Mouse (Mus musculus): ENCODE results near the gene Grm4.
"Not testable (repeated sequence)": the region's sequence is repeated elsewhere in the genome, so short reads cannot be mapped to it uniquely, and the experiment has no call there.

The Grm4 gene

GRCm38 (mm10) chr17:27392918-27393317 lies 128.3 kb downstream of the Grm4 start:
- DNase-seq (ENCODE audit: low spot score): no peak

DNA sequence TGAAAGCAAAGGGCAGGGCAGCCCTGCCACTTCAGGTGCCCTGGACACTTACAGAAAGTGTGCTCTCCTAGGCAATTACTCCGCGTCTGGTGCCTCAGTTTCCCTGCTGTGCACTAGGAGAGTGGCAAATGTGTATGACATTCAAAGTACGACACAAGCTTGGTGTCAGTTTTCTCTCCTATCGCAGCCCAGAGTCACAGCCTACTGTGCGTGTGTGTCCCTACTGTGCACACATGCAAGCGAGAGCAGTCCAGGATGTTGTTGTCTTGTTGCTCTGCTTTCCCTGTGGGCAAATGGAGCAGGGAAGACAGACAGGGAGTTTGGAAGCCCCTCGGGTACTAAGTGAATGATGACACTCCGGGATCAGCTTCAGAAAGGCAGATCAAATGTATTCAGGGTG lies 131.2 kb downstream of the Grm4 start:
- no peak for DNase-seq (ENCODE audit: low spot score)

DNA sequence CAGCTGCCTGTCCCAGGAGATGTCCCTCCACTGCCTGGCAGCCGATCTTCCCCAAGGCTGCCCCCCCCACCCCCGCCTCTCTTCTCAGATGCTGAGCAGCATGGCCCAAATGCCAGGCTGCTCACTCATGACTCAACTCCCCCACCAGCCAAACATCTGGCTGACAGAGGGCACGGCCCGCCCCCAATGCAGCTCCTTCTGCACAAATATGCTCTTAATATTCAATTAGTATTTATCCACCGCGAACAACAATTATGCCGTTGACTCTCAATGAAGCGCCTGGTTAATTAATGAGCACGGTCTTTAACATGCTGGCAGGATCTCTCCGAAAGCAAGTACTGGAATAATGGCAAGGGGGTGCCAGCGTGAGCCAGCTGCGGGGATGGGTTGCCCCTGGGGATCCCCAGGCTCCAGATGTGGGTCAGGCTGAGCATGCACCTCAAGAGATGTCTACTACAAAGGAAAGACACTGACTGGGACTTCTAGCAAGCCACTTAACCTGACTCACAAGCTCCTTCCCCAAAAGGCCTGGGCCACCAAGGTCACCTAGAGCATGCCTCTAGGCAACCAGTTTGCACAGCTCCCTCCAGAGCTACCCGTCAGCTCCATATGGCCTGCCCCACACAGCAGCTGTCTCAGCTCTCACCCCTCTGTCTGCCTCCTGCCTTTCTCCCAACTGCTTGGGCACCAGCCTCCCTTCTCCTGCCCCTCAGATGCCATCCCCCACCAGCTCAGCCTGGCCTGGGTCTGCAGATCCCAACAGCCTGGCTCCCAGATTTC lies 131.8 kb downstream of the Grm4 start:
- DNase-seq (ENCODE audit: low spot score): no peak

- DNase-seq (ENCODE audit: low spot score): no peak
Observed at GRCm38 (mm10) chr17:27386438-27386837, 134.8 kb downstream of the Grm4 start.

DNA sequence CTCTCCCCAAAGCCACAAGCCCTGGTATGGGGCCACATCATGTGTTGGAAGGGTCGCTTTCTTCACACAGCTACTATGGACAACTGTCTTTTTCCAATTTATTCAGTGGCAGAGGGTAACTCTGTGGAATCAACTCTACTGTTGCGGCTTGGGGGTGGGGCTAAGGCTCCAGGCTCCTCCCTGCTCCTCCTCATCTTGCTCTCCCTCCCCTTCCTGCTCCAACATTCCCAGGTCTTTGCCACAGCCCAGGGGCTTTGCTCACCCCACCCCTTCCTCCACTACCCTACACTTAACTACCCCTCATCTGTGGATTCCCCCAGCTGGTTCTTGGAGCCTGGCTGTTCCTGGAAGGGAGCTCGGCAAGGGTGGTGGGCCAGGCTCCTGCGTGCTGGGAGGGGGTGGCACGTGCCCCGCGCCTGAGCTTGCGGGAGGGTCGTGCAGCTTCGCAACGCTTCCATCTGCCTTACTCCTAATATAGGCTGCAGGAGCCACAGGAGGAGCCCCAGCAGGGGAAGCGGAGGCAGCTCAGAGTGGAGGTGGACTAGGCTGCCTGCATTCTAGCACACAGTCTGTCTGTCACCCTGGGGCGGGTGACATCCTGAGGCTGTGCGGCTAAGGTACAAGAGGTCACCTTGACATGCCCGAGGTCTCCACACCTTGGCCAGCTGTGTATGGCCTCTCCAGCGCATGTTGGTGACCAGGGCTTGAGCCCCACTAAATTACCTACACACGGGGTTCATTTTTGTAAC lies 135.5 kb downstream of the Grm4 start:
- DNase-seq (ENCODE audit: low spot score): no peak

- DNase-seq (ENCODE audit: low spot score): no peak
Observed at GRCm38 (mm10) chr17:27382916-27383315, 138.3 kb downstream of the Grm4 start.

DNA sequence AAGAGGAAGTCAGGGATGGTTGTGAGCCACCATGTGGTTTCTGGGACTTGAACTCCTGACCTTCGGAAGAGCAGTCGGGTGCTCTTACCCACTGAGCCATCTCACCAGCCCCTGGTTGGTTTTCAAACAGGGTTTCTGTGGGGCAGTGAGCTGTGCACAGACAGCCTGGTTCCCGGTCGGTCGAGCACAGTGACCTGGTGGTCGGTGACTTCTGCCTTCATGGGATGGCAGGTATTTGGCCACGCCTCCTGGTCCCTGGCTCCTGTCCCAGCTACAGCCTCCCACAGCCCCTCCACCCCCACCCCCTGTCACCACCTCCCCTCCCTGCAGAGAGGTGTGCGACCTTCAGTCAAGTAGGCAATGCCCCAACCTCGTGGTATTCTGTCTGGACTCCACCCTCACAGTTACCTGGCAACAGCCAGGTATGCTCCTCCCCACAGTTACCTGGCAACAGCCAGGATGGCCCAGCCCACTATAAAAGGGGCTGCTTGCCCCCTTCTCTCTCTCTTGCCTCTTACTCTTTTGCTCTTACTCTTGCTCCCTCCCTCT lies 140.2 kb downstream of the Grm4 start:
- DNase-seq (ENCODE audit: low spot score): not testable (repeated sequence)

DNA sequence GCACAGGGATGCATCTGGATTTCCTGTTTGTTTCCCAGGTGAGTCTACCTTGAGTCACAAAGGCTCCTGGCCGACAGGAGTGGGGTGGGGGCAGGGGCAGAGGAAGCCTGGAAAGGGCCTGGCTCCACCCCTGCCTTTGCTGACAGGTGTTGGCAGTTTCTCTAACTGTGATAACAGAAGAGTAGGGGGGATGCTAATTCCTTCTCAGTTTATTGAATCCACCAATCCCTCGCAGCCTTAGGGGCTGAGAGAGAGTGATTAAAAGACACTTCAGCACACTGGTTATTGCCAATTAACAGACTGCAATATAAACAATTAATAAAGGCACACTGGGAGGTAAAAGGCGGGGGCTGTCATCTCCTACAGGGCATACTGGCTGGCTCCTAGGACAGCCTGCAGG lies 142.2 kb downstream of the Grm4 start:
- DNase-seq (ENCODE audit: low spot score): no peak

DNA sequence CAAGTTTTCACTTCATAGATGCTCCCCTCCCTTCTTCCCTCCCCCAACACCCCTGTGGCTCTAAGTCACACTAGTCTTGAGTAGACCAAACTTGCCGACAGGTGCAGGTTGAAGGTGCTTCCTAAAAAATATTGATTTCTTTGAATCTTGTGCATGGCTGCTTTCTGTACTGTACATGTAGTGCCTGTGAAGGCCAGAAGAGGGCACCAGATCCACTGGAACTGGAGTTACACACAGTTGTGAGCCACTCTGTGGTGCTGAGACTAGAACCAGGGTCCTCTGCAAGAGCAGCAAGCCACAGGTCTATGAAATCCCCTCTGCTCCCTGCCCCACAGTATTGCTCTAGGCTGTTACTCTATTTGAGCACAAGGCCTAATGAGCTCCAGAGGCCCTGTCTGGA lies 144.1 kb downstream of the Grm4 start:
- no peak for DNase-seq (ENCODE audit: low spot score)

DNA sequence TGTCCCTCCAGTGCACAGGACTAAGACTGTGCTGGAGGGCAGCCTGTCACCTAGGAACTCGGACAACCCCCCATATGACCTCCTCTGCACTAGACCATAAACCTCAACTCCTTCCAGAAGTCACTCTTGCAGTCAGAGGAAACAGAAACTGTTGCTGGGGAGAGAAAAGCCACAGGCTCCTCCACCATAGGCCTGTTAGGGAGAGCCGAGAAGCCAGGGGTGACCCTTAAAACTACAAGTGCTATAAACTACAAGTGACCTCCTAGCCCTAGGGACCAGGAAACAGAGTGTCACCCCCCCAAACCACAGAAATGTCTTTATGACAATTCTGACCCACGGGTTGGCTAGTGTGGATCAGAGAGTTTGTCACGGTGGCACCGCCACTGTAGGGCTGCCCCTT lies 145.7 kb downstream of the Grm4 start:
- DNase-seq (ENCODE audit: low spot score): no peak
